Mouse (Mus musculus) thymus, adult 2 months (tissue): Measurements from ENCODE around the gene Cnga3.

Source experiments
- CTCF ChIP-seq: fragments of 200-500 bp; IDR thresholded peaks from 2 replicates; pipeline ENCODE4 v1.5.1; 2012; ENCODE audit warnings: mild to moderate bottlenecking, control low read depth, low read length, moderate library complexity, borderline replicate concordance; ENCODE audit not compliant: control insufficient read depth, poor library complexity, insufficient read depth; ENCODE audit errors: extremely low read depth
- POLR2A ChIP-seq: fragments of 200-500 bp; IDR thresholded peaks from 2 replicates; pipeline ENCODE4 v1.6.1; 2012; ENCODE audit warnings: mild to moderate bottlenecking, low read length, control low read depth, moderate library complexity; ENCODE audit not compliant: control insufficient read depth, poor library complexity, insufficient read depth; ENCODE audit errors: extremely low read depth

- TF ChIP-seq CTCF (no peak), POLR2A (no peak)
Observed at GRCm38 (mm10) chr1:37220134-37220907, 6.1 kb downstream of the Cnga3 start.
